Comparison of ENCODE assay signal across 9 mouse cellular contexts in genomic region chr17:56727659-56728058, GRCm38 (mm10). TPM values are rescaled to one million over a fixed set of nuclear protein-coding genes. Genes with fewer than 3 reads are reported as not detected.
DNase-seq lines count a peak whose midpoint lies in the region; ATAC-seq and TF ChIP-seq lines count a peak whose summit lies in the region.
"Had no signal": no experiment of that assay in that cellular context is flagged by ENCODE, and none has a peak within 500 bp of the region (broad histone marks: within the 10 kb centered on the region; RNA-seq: fewer than 3 reads in every experiment).

No protein-coding gene starts in this region.

- no peak for TF ChIP-seq EP300 in liver, embryonic 14.5 days (IDR thresholded peaks at IDR 0.05; ENCODE audit: low read depth)

- H3K9me3 ChIP-seq in kidney, postnatal 0 days (replicated peaks; ENCODE audit: low read length) = no peaks in the 10 kb centered on the region
- H3K9me3 ChIP-seq in embryonic facial prominence, embryonic 11.5 days (replicated peaks; ENCODE audit: control insufficient read depth, low read length) = no peaks in the 10 kb centered on the region
- H3K9me3 ChIP-seq in liver, embryonic 14.5 days (ENCODE audit: control insufficient read depth, low read length) = no peaks in the 10 kb centered on the region
- H3K9me3 ChIP-seq: hindbrain, embryonic 15.5 days; neural tube, embryonic 13.5 days had no signal

- TF ChIP-seq CTCF in kidney, postnatal 0 days (IDR thresholded peaks at IDR 0.05; ENCODE audit: low read depth) = no peak
- TF ChIP-seq CTCF in liver, embryonic 14.5 days (IDR thresholded peaks at IDR 0.05; ENCODE audit: low read depth) = no peak

- no peak overlapping the region for H3K4me3 ChIP-seq in kidney, postnatal 0 days (replicated peaks; ENCODE audit: low read depth, low read length)
- no peak overlapping the region for H3K4me3 ChIP-seq in embryonic facial prominence, embryonic 11.5 days (ENCODE audit: low read depth, low read length)
- no peak overlapping the region for H3K4me3 ChIP-seq in liver, embryonic 14.5 days (ENCODE audit: insufficient read depth in 1 of 2, low read depth in 2 of 2, low read length in 2 of 2)
- H3K4me3 ChIP-seq: hindbrain, embryonic 15.5 days; neural tube, embryonic 13.5 days had no signal

- no peak for ATAC-seq in kidney, postnatal 0 days (replicated peaks; ENCODE audit: low FRiP score, low read depth)
- no peak for ATAC-seq in embryonic facial prominence, embryonic 11.5 days (replicated peaks; ENCODE audit: insufficient number of reproducible peaks, low FRiP score, low TSS enrichment, low read depth)
- ATAC-seq in liver, embryonic 14.5 days (ENCODE audit: insufficient read depth) = peak; percentile 35; the same call in 1 of the 2 replicates

- H3K9ac ChIP-seq in kidney, postnatal 0 days (ENCODE audit: low read depth, low read length) = peak overlapping the region; percentile 23; the same call in 1 of the 2 replicates
- no peak overlapping the region for H3K9ac ChIP-seq in embryonic facial prominence, embryonic 11.5 days (replicated peaks; ENCODE audit: low read length)
- H3K9ac ChIP-seq in liver, embryonic 14.5 days (replicated peaks) = peak overlapping the region; percentile 31; the same call in 1 of the 2 replicates
- H3K9ac ChIP-seq: hindbrain, embryonic 15.5 days; neural tube, embryonic 13.5 days had no signal

- H3K27me3 ChIP-seq in kidney, postnatal 0 days (ENCODE audit: insufficient read depth, low read length) = no peaks in the 10 kb centered on the region
- H3K27me3 ChIP-seq in embryonic facial prominence, embryonic 11.5 days (ENCODE audit: control insufficient read depth, insufficient read depth, low read length) = no peaks in the 10 kb centered on the region
- no peaks in the 10 kb centered on the region; the same call in 1 of the 2 replicates for H3K27me3 ChIP-seq in liver, embryonic 14.5 days (ENCODE audit: control insufficient read depth, insufficient read depth, low read length)
- H3K27me3 ChIP-seq: hindbrain, embryonic 15.5 days had no signal

- peaks cover 14% of the 10 kb centered on the region; the same call in 1 of the 2 replicates for H3K4me1 ChIP-seq in kidney, postnatal 0 days (replicated peaks; ENCODE audit: insufficient read depth, low read length)
- H3K4me1 ChIP-seq in embryonic facial prominence, embryonic 11.5 days (ENCODE audit: control insufficient read depth, insufficient read depth, low read length) = no peaks in the 10 kb centered on the region; the same call in 1 of the 2 replicates
- peaks cover 8 to 9% of the 10 kb centered on the region in 2 experiments for H3K4me1 ChIP-seq in liver, embryonic 14.5 days (replicated peaks; ENCODE audit: control insufficient read depth in 2 of 2, insufficient read depth in 2 of 2, low read length in 1 of 2)

- H3K36me3 ChIP-seq in kidney, postnatal 0 days (ENCODE audit: insufficient read depth, low read length) = 0 out of 2 replicates have a peak, but pooled peaks cover 4% of the 10 kb centered on the region
- H3K36me3 ChIP-seq in embryonic facial prominence, embryonic 11.5 days (replicated peaks; ENCODE audit: control insufficient read depth, insufficient read depth, low read depth, low read length) = peaks cover 3% of the 10 kb centered on the region; the same call in 1 of the 2 replicates
- no peaks in the 10 kb centered on the region for H3K36me3 ChIP-seq in liver, embryonic 14.5 days (replicated peaks; ENCODE audit: control insufficient read depth, insufficient read depth, low read depth)

- H3K27ac ChIP-seq in kidney, postnatal 0 days = 0 out of 2 replicates have a peak overlapping the region, but pooled peaks have one; percentile 25
- no peak overlapping the region for H3K27ac ChIP-seq in embryonic facial prominence, embryonic 11.5 days (replicated peaks; ENCODE audit: low read depth, low read length)
- no peak overlapping the region for H3K27ac ChIP-seq in liver, embryonic 14.5 days
- H3K27ac ChIP-seq: hindbrain, embryonic 15.5 days; neural tube, embryonic 13.5 days had no signal

- 5% methylated on average over 12 of the region's 12 CpGs for WGBS in kidney, postnatal 0 days
- 11% methylated on average over 12 of the region's 12 CpGs for WGBS in embryonic facial prominence, embryonic 11.5 days
- 14% methylated on average over 12 of the region's 12 CpGs for WGBS in liver, embryonic 14.5 days (ENCODE audit: insufficient replicate concordance)

- no peak overlapping the region for H3K4me2 ChIP-seq in kidney, postnatal 0 days (ENCODE audit: low read length)
- no peak overlapping the region for H3K4me2 ChIP-seq in embryonic facial prominence, embryonic 11.5 days (ENCODE audit: low read depth, low read length)
- H3K4me2 ChIP-seq in liver, embryonic 14.5 days (ENCODE audit: low read depth) = peak overlapping the region; percentile 23; the same call in 1 of the 2 replicates
- H3K4me2 ChIP-seq: hindbrain, embryonic 15.5 days; neural tube, embryonic 13.5 days had no signal

- DNase-seq in kidney, postnatal 0 days (ENCODE audit: low spot score) = no peak
- no peak for DNase-seq in kidney, adult 11 months
- DNase-seq in R1 (ENCODE audit: low read depth, low spot score) = peak; percentile 88
- DNase-seq in embryonic facial prominence, embryonic 11.5 days (ENCODE audit: low spot score) = peak; percentile 32
- peak in 1 of 3 experiments; percentile 33 for DNase-seq in liver, embryonic 14.5 days (ENCODE audit: low read depth in 3 of 3, low spot score in 3 of 3)
- DNase-seq in adipocyte (ENCODE audit: low spot score) = no peak
- DNase-seq in urinary bladder, postnatal 10 days (ENCODE audit: low spot score) = no peak

RNA-seq across cellular contexts. Expression of gene Vmac, which starts 9.8 kb away (rescaled TPM):
- polyA plus RNA-seq in kidney, postnatal 0 days (2015; fragmentation: Nextera tagmentation; extraction: Ambion mirVana) = 24.4 and 27.4 TPM in 2 replicates
- 14.7 and 15.5 TPM in 2 replicates for polyA plus RNA-seq in embryonic facial prominence, embryonic 11.5 days (2014; fragmentation: Nextera tagmentation; extraction: Ambion mirVana)
- 2.8 and 3.3 TPM in 2 replicates for polyA plus RNA-seq in liver, embryonic 14.5 days (2012; rRNA removed)
- polyA plus RNA-seq in liver, embryonic 14.5 days (2014; fragmentation: Nextera tagmentation; extraction: Ambion mirVana) = 3.1 and 3.2 TPM in 2 replicates

RNA-seq across cellular contexts. Expression of gene Ndufa11, which starts 10.1 kb away (rescaled TPM):
- 683 and 742 TPM in 2 replicates for polyA plus RNA-seq in kidney, postnatal 0 days (2015; fragmentation: Nextera tagmentation; extraction: Ambion mirVana)
- 352 and 362 TPM in 2 replicates for polyA plus RNA-seq in embryonic facial prominence, embryonic 11.5 days (2014; fragmentation: Nextera tagmentation; extraction: Ambion mirVana)
- polyA plus RNA-seq in liver, embryonic 14.5 days (2012; rRNA removed) = 119 and 215 TPM in 2 replicates
- 276 and 284 TPM in 2 replicates for polyA plus RNA-seq in liver, embryonic 14.5 days (2014; fragmentation: Nextera tagmentation; extraction: Ambion mirVana)

RNA-seq across cellular contexts. Expression of gene Nrtn, which starts 29.7 kb away (rescaled TPM):
- 8.7 and 11.8 TPM in 2 replicates for polyA plus RNA-seq in kidney, postnatal 0 days (2015; fragmentation: Nextera tagmentation; extraction: Ambion mirVana)
- 6.7 and 7.8 TPM in 2 replicates for polyA plus RNA-seq in embryonic facial prominence, embryonic 11.5 days (2014; fragmentation: Nextera tagmentation; extraction: Ambion mirVana)
- 1.0 and 1.6 TPM in 2 replicates for polyA plus RNA-seq in liver, embryonic 14.5 days (2012; rRNA removed)
- 1.7 and 1.9 TPM in 2 replicates for polyA plus RNA-seq in liver, embryonic 14.5 days (2014; fragmentation: Nextera tagmentation; extraction: Ambion mirVana)

RNA-seq across cellular contexts. Expression of gene Dus3l, which starts 36.9 kb away (rescaled TPM):
- 37.3 and 38.8 TPM in 2 replicates for polyA plus RNA-seq in kidney, postnatal 0 days (2015; fragmentation: Nextera tagmentation; extraction: Ambion mirVana)
- 30.1 and 32.3 TPM in 2 replicates for polyA plus RNA-seq in embryonic facial prominence, embryonic 11.5 days (2014; fragmentation: Nextera tagmentation; extraction: Ambion mirVana)
- 18.1 and 19.3 TPM in 2 replicates for polyA plus RNA-seq in liver, embryonic 14.5 days (2012; rRNA removed)
- 9.5 and 10.8 TPM in 2 replicates for polyA plus RNA-seq in liver, embryonic 14.5 days (2014; fragmentation: Nextera tagmentation; extraction: Ambion mirVana)

RNA-seq across cellular contexts. Expression of gene Prr22, which starts 42.4 kb away (rescaled TPM):
- polyA plus RNA-seq in kidney, postnatal 0 days (2015; fragmentation: Nextera tagmentation; extraction: Ambion mirVana) = 0.59 and 0.71 TPM in 2 replicates
- polyA plus RNA-seq in embryonic facial prominence, embryonic 11.5 days (2014; fragmentation: Nextera tagmentation; extraction: Ambion mirVana) = 0.66 and 0.72 TPM in 2 replicates
- polyA plus RNA-seq in liver, embryonic 14.5 days (2012; rRNA removed) = 1.2 and 1.3 TPM in 2 replicates
- polyA plus RNA-seq in liver, embryonic 14.5 days (2014; fragmentation: Nextera tagmentation; extraction: Ambion mirVana) = 0.40 and 0.52 TPM in 2 replicates

Comparison
In these comparisons a context has a peak if more than half of its experiments do, and no peak if none do; other contexts are left out.
1. DNase-seq: peak in R1 (single experiment) and embryonic facial prominence, embryonic 11.5 days (single experiment); none in kidney, postnatal 0 days (single experiment), kidney, adult 11 months (single experiment), adipocyte (single experiment) and urinary bladder, postnatal 10 days (single experiment).